Mouse (Mus musculus) adrenal gland, postnatal 4 days (tissue): ENCODE measurements around the gene Cdc37. TPM values are rescaled to one million over a fixed set of nuclear protein-coding genes. Genes with fewer than 3 reads are reported as not detected.

Experiments
- DNase-seq, 2 experiments: peaks; one replicate each; pipeline ENCODE4 v3.0.0; 2021 to 2022; ENCODE audit warnings: low spot score in 2 of 2, mixed read lengths in 2 of 2
- total RNA-seq, 2 experiments: library from RNA; stranded (reverse); gene quantifications; 2 replicates each; pipeline ENCODE4 v1.2.3; 2021

The Cdc37 gene
- total RNA-seq, 2 experiments from 2014 or later = 174 to 190 TPM

DNA sequence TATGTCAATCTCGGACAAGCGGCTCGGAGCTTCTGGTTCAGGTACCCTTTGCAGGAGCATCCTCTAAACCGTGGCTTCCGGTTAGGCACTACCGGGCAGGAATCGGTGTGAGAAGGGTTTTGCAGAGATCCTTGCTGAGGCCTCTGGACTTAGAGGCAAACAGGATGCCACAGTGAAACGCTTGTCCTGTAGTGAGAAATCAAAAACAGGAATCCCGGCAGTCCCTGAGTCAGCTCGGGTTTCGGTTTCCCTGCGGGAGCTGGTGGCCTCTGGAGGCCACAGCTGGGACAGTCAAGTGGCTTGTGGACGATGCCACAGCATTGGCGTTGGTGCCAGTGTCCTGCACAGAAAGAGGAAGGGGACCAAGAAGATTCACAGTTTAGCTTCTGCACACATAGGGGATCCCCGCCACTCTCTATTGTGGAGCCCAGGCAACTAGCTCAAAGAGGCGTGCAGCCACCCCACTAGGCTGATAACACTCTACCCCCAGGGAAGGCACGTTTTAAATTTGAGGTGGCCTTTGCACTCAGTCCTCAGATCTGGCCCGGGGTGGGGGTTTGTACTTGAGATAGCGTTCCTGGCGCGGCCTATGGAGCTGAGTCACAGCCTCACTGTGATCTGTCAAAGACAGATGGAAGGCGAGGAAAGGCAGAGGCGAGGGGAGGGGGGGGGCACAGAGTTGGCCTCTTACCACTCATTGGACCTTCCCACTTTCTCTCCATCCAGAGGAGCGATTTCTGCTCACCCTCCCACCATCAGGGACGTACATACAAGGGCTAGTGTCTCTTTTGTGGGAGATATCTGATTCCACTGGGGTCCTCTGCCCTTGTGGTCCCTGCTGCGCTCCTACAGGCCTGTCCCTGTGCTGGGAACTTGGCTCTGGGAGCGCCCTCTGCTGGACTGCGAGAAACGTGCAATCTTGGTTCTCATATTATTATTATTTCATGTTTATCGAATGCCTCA is 18.7 kb upstream of the Cdc37 start:
- peak; percentile 60 to 64 for DNase-seq

DNA sequence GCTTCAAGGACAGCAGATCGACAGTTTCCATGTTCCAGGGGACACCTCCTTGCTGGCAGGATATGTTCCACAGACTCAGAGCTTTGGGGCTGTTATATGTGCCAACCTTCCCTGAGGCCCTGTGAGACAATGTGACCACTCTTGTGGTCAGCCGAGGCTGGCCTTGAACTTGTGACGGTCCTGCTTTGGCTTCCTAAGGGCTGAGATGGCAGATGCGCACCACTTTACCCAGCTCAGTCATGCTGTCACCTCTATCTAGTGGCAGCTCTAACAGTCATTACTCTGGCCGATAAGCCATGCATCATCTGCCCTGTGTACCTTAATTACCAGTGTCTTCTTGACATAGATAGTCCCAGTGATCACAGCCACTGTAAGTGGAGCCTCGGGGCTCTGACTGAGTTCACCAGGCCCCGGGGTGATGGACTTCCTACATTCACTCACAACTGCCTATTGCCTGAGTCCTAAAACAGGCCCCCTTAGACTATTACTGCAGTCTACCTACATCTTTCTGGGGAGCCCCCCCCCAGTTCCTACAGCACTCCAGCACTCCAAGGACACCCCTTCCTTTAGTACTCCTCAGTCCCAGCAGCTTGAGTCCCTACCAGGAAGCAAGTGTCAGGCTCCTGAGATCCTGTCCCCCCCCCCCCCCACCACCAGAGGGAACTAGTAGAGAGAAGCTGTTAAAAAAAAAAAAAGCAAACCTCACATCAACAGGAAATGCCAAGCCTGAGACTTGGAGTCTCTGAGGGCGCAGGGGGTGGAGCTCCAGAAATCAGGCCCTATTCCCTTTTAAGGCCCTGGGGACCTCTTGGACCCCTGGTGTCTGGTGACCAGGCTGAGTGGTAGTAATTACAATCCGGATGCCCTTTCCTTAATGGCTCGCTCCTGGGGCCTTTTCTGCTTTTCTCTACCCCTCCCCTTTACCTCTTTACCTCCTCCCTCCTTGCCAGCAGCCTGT is 17.6 kb upstream of the Cdc37 start:
- no peak for DNase-seq

DNA sequence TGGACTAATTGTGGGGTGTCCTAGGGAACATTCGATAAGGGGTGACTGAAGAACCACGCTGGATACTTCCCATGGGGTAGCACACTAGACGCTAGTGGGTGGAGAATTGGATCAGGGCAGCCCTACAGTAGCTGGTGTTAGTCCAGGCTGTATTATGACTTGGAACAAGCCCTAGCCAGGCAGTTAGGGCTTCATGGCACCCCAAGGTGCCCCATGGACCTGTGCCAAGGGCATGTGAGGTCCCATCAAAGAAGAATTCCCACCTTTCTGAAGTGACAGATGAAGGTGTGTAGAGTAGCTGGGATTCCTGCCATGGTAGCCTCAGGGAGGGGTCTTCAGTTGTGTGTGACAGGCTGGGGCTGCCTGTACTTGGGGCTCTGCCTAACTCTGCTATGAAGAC is 16.7 kb upstream of the Cdc37 start:
- DNase-seq = no peak

DNA sequence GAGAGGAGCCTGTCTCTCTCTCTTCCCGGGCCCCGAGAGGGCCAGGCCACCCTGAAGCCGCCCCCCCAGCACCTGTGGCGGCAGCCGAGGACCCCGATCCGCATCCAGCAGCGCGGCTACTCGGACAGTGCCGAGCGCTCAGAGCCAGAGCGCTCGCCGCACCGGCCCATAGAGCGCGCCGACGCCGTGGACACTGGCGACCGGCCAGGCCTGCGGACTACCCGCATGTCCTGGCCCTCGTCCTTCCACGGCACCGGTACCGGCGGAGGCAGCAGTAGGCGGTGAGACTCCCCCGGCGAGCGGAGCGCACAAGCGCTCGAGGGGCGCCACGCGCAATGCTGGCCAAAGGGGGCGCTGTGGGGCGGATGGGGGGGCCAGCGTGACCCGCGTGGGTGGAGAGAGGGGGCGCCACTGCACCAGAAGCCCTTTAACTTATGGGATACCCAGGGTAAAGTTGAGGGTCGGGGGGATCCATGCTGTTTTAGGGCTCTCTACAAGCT is 16.2 kb upstream of the Cdc37 start:
- DNase-seq = peak in 1 of 2 experiments; percentile 48

DNA sequence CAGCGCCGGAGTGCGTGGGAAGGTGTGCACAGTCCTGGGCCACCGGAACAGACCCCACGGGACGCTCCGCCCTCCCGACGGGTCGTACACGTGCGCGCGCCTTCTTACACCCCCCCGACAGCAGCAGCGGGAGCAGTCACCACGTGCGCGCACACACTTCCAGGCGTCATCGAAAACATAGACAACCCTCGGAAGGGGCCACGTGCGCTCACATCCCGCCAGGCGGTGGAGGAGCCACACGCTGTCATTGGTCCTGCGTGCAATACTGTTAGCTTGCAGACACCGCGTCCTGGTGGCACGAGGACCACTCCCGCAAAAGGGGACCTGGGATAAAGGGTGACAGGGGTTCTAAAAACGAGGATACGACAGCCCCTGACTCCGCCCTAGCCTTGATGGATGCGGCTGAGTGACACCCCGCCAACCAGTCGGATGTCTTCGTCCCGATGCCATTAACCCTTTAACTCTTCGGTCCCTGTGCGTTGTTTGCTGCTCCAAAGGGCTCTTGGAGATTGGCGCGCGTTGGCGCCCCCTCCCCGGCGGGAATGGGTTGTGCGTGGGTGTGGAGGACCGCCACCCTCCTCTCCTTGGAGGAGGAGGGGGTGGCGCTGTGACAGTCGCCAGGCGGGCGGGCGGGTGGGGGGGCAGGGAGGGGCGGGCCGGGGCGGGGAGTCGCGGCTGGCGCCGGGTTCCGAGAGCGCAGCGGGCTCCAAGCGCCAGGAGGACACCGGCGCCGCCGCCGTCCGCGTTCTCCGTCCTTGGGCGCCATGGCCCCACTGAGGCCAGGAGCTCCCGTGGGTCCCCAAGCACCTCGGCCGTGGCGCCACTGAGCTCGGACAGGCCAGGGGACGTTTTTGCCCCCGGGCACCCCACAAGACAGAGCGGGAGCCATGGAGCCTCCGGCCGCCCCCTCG is 15.5 kb upstream of the Cdc37 start, which contains the start of gene Pde4a:
Pde4a (plus strand) TSS at position 674 of the 911 bp plus-strand sequence.
- DNase-seq = no peak

DNA sequence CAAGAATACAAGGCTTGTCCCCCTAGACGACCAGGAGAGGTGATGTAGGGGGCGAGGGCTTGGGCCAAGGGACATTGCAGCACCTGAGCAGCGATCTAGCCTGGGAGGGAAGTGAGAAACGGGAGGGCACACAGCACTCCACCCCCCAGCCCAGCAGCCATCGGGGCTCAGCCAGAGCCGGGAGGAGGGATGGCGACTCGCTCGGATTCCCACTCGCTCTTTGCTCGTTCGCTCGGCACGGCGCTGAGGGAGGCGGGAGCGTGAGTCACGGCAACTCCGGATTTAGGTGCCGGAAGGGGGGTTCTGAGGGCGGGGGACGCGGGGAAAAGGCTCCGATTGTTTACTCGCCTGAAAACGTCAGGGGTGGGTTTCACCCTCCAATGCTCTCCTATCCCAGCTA is 14.3 kb upstream of the Cdc37 start:
- no peak for DNase-seq

DNA sequence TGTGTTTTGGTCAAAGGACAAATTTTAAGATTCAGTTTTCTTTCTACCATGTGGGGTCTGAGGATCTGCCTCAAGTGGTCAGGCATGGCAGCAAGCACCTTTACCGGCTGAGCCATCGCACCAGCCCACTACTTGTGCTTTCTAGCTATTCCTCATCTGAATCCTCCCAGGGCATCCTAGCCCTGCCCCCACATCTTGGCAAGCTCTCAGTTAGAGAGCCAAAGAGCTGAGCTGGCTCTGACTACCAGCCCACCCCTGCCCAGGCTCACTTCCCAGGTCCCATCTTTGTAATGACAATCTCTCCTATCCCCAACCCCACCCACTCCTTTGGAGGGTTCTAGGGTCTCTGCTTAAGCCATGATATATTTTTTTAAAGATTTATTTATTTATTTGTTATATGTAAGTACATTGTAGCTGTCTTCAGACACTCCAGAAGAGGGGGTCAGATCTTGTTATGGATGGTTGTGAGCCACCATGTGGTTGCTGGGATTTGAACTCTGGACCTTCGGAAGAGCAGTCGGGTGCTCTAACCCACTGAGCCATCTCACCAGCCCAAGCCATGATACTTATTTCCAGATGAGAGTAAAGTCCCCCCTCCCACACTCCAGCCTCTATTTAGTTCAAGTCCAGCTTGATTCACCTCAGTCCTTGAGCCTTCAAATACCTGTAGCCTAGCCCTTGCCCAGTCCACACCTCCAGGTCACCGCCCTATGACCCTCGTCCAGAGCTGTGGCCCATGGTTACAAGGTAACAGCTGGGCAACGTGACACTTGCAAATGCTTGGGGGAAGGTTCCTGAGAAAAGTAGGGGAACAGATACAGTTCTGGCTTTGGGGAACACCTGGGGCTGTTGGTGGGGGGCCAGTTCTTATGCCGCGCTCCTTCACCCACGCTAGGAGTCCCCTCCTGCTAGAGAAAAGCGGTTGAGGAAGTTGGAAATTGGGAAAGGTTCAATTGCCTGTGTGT is 13.6 kb upstream of the Cdc37 start:
- no peak for DNase-seq

DNA sequence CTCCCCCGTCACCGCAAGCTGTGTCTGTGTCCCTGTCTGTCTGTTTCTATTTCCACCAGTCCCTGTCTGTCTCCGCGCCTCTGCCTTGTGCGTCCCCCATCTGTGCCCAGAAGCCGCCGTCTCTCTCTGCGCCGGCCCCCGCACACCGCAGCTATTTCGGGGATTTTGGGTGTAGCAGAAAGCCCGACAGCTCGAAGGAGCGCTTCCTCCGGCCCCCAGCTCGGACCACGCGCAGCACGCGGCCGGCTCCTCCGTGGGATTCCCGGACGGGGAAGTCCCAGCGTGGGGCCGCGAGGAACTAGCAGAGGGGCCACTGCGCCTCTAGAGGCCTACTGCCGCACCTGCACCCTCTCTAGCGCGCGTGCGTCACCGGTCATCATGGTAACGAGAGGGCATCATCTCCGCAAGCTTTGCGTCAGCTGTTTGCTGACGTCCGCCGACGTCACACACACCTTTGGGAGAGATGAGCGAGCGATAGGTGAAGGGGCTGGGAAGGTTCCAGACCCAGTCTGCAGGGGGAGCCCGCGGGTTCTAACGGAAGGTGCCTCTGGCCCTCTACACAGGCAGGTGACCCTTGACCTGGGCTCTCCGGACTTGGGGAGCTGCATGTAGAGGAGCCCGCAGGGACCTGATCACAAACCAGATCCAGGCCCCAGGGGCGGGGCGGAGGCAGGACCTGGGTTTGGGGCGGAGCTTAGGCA is 11.6 kb upstream of the Cdc37 start:
- DNase-seq = peak; percentile 71 to 79

DNA sequence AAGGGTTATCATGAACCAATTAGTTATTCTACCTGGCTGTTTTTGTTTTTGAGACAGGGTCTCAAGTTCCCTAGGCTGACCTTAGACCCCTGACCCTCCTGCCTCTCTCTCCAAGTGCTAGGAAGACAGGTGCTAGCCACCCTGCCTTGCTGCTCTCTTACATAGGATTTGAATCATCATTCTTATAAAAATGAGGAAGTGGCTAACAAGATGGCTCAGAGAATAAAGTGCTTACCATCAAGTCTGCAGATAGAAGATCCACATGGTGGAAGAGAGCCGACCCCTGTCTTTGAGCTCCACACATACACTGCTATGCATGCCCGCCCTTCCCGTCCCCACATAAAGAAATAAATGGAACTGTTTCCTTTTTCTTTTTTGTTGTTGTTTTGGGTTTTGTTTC is 5.0 kb upstream of the Cdc37 start:
- DNase-seq = no peak

DNA sequence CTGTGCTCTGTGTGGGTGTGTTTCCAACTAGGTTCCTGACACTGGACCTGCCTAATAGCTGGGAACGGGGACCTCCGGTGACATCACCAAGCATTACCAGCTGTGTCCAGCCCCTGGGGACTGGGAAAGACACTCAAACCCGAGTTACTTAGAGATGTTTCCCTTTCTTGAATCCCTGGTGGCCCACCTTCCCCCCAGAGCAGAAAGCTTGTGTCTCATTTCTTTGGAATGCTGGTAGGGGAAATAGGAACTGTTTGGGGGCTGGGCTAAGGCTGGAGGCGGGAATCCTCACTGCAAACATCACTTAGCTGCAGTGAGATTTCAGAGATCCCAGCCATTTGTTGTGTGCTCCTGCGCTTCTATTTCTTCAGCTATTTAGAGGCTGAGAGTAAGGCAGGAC is 4.1 kb upstream of the Cdc37 start:
- no peak for DNase-seq

DNA sequence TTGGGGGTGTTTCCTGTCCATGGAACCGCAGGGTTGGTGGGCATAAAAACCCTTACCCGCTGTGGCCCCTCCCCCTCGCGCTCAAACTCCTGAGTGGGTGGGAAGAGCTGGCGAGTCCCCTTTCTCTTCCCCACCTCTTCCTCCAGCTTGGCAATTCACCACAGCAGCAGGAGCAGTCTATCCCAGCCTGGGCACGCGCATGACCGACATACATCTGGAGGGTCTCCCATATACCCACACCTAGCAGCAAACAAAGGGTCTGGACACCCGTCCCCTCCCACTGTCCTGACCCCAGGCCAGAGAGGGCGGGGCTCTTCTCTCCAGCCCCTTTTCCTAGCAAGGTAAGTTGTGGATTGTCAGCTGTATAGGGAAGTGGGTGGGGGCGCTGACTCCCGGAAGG is 3.5 kb upstream of the Cdc37 start:
- no peak for DNase-seq

DNA sequence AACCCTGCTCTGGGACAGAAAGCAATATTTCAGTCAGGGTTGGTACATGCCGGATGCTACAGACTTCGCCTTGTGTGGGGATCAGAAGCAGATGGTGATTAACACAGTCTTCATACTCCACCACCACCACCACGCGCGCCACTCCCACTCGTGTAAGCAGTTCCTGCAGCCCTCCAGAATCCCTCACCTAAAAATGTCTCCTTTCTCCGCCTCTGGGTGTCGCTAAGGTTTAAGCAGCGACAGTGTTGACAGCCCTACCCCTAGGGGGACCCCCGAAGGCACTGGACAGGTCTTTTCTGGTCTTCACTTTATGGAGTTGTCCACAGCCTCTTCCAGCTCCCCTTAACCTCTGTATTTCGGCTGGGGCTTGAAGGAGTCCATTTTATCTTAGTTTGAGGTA is 2.9 kb upstream of the Cdc37 start:
- DNase-seq = no peak

DNA sequence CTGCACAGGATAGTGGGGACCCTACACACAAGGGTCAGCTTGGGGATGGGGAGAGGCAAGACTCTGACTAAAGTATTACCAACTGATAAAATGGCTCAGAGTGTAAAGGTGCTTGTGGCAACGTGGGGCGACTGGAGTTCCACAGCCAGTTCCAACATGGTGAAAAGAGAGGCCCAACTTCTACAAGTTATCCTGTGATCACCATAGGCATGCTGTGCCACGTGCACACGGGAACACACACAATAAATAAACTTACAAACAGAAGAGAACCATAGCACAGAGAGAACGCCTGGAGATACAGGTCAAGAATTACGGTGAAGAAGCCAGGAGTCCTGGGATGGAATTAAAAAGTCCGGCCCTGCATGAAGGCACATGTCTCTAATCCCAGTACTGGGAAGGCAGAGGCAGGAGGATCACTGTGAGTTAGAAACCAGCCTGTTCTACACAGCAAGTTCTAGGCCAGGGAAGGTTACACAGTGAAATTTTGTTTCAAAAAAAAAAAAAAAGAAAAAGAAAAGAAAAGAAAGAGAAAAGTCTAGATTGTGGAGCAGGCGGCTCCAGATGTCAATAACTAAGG is 617 bp downstream of the Cdc37 start:
- no peak for DNase-seq

DNA sequence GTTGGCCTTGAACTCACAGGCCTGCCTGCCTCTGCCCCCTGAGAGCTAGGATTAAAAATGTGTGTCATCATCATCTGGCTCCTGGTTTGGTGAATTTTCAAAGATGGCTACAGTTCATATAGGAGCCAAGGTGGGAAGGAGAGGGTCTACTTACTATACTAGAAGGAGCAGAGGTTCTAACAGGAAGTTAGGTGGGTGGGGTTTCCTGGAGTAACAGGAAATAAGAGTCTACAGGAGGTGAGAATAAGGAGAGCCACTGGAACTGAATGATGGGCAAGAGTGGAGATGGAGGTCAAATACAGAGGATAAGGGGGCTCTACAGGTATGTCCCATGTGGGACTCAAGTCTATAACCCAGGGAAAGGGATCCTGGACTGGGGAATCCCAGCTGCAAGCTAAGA is 1.4 kb downstream of the Cdc37 start:
- no peak for DNase-seq

DNA sequence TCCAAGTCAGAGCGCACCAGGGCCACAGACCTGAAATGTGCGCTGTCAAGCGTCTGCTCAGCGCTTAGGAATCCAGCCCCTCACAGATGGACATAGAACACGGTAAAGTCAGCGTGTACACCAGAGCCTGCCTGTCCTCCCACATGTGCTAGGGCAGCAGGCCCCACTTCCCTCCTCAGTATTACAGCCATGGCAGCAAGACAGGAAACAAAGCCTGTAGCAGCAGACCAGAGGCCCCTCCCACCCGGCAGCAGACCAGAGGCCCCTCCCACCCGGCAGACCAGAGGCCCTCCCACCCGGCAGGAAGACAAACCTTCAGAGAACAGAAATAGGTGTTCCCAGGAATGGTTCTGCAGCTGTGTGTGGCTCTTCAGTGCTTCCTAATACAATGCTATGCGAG is 3.1 kb downstream of the Cdc37 start:
- DNase-seq = no peak

DNA sequence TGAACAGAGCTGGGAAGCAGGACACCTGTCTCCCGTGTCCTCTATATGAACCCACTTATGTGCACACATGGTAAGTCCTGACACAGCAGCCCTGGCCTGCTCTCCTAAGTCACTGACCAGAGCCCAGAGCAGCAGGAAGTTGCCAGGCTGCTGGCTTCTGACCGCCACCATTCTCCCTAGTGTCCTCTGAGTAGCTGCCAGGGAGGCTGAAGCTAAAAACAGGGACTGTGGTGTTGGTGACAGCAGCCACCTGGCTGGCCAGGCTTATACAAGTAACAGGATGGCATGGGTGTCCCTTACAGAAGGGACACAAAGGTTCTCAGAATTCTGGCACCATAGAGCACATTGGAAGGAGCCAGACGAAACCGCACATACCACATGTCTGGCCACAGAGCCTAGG is 4.4 kb downstream of the Cdc37 start:
- no peak for DNase-seq

DNA sequence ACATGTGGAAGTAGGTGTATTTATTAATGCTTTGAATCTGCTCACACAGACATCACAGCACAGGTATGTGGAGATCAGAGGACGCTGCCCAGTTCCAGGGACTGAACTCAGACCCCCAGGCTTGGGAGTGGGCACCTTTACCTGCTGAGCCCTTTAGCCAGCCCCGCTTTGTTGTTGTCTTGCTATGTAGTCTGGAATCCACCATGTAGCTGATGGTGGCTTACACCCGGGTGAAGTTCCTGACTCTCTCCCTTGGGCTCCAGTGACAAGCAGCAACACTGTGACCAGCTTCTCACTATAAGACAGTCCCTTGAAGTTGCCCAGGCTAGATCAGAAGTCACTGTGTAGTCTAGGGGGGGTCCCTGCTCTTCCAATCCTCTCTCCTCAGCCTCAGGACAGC is 5.4 kb downstream of the Cdc37 start:
- DNase-seq = no peak

DNA sequence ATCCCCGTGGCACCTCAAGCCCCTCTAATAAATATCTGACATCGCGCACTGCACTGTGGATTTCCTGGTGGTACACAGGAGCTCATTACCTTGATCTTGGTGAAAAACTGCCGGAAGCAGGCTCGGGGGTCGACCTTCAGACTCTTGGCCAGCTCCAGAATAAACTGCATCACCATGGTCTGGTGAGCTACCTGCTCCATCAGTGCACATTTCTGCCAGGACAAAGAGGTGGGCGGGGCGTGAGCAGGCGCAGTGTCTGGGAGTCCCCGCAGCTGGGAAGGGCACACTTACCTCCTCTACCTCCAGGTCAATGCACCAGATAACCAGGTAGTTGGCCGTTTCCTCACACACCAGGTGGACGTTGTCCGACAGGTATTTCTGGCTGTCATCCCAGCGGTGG is 7.9 kb downstream of the Cdc37 start:
- DNase-seq = no peak
